Mouse (Mus musculus): ENCODE results near the gene Trim69.
"Not testable (repeated sequence)": the region's sequence is repeated elsewhere in the genome, so short reads cannot be mapped to it uniquely, and the experiment has no call there.

Trim69 gene

GRCm38 (mm10) chr2:122210534-122211228 lies 50.2 kb downstream of the Trim69 start:
- DNase-seq (ENCODE audit: low spot score) = no peak

- DNase-seq (ENCODE audit: low spot score) = not testable (repeated sequence)
These were observed 56.6 kb downstream of the Trim69 start for GRCm38 (mm10) chr2:122217075-122217474.

- DNase-seq (ENCODE audit: low spot score) = no peak
These were observed 57.7 kb downstream of the Trim69 start for GRCm38 (mm10) chr2:122218234-122218633.

- DNase-seq (ENCODE audit: low spot score) = no peak
These were observed 60.9 kb downstream of the Trim69 start for GRCm38 (mm10) chr2:122221378-122221777.

GRCm38 (mm10) chr2:122221798-122222197 lies 61.3 kb downstream of the Trim69 start:
- no peak for DNase-seq (ENCODE audit: low spot score)

GRCm38 (mm10) chr2:122222272-122222671 lies 61.8 kb downstream of the Trim69 start:
- DNase-seq (ENCODE audit: low spot score) = no peak

GRCm38 (mm10) chr2:122223654-122224053 lies 63.2 kb downstream of the Trim69 start:
- DNase-seq (ENCODE audit: low spot score) = no peak

All from retina, embryonic 14.5 days (tissue).